Mouse (Mus musculus): ENCODE measurements at regions not wholly inside any gene's neighbourhood (a gene's known extent, or its start where the extent isn't known, plus 50 kb on each side); places are given as distances from the start of the nearest gene placed in this dataset.

GRCm38 (mm10) chr10:101004687-101005086 is 414.4 kb downstream of the 1700017N19Rik start:
- no peak for TF ChIP-seq CTCF (IDR thresholded peaks at IDR 0.05; ENCODE audit: borderline replicate concordance, extremely low read depth, insufficient read depth, insufficient read length)
- TF ChIP-seq POLR2A (IDR thresholded peaks at IDR 0.05; ENCODE audit: borderline replicate concordance, extremely low read depth, insufficient read depth, insufficient read length, poor library complexity, severe bottlenecking): no peak
